Mouse (Mus musculus) erythroid progenitor cell, adult 5-6 weeks (primary cell): ENCODE data around the gene Rnf217. TPM values are rescaled to one million over a fixed set of nuclear protein-coding genes. Genes with fewer than 3 reads are reported as not detected.

Source experiments
- ATAC-seq: replicated peaks from 2 replicates; pipeline ENCODE4 v1.8.0; 2016; ENCODE audit warnings: moderate number of reproducible peaks, mild to moderate bottlenecking, moderate TSS enrichment, inconsistent platforms; ENCODE audit not compliant: poor library complexity, low FRiP score, severe bottlenecking
- total RNA-seq, 2 experiments: library from RNA; stranded (forward) in 1 of 2; stranded (reverse) in 1 of 2; fragments of 150-400 nt in 1 of 2; fragments of 186-747, 209-891 nt in 1 of 2; gene quantifications; 2 replicates each; pipeline versions ENCODE4 v1.2.3 to v1.2.4; 2015 to 2017; ENCODE audit warnings: low replicate concordance in 2 of 2

Gene Rnf217
- total RNA-seq (2015; ENCODE audit: low replicate concordance) (not detected in 2 replicates), total RNA-seq (2017; ENCODE audit: low replicate concordance) (not detected in 2 replicates)

- no peak for ATAC-seq
These were observed at the start of gene Rnf217 for GRCm38 (mm10) chr10:31609066-31609961. Gene Rnf217 (minus strand): TSS chr10:31609184.

GRCm38 (mm10) chr10:31647270-31647669 is 38.3 kb upstream of the Rnf217 start:
- no peak for ATAC-seq

- no peak for ATAC-seq
These were observed 37.1 kb upstream of the Rnf217 start for GRCm38 (mm10) chr10:31646083-31646482.

GRCm38 (mm10) chr10:31635098-31635497 is 26.1 kb upstream of the Rnf217 start:
- ATAC-seq, result no peak

GRCm38 (mm10) chr10:31632005-31632404 is 23.0 kb upstream of the Rnf217 start:
- ATAC-seq, result no peak

GRCm38 (mm10) chr10:31615355-31615754 is 6.4 kb upstream of the Rnf217 start:
- ATAC-seq, result no peak

GRCm38 (mm10) chr10:31614111-31614510 is 5.1 kb upstream of the Rnf217 start:
- ATAC-seq, result no peak

- no peak for ATAC-seq
These were observed 431 bp downstream of the Rnf217 start for GRCm38 (mm10) chr10:31608441-31609065.

- no peak for ATAC-seq
These were observed 1.8 kb downstream of the Rnf217 start for GRCm38 (mm10) chr10:31606981-31607867.

- ATAC-seq, result no peak
These were observed 5.1 kb downstream of the Rnf217 start for GRCm38 (mm10) chr10:31603855-31604254.

GRCm38 (mm10) chr10:31600116-31600515 is 8.9 kb downstream of the Rnf217 start:
- no peak for ATAC-seq

- no peak for ATAC-seq
These were observed 11.1 kb downstream of the Rnf217 start for GRCm38 (mm10) chr10:31597886-31598285.

GRCm38 (mm10) chr10:31596804-31597203 is 12.2 kb downstream of the Rnf217 start:
- ATAC-seq, result no peak

- no peak for ATAC-seq
These were observed 13.7 kb downstream of the Rnf217 start for GRCm38 (mm10) chr10:31595326-31595725.

GRCm38 (mm10) chr10:31592741-31593524 is 16.1 kb downstream of the Rnf217 start:
- ATAC-seq, result no peak

GRCm38 (mm10) chr10:31592095-31592740 is 16.8 kb downstream of the Rnf217 start:
- ATAC-seq, result no peak

GRCm38 (mm10) chr10:31580722-31581121 is 28.3 kb downstream of the Rnf217 start:
- ATAC-seq, result no peak

GRCm38 (mm10) chr10:31580073-31580472 is 28.9 kb downstream of the Rnf217 start:
- ATAC-seq, result no peak

GRCm38 (mm10) chr10:31573267-31573666 is 35.7 kb downstream of the Rnf217 start:
- ATAC-seq, result no peak
